Mouse (Mus musculus) embryonic facial prominence, embryonic 11.5 days (tissue): ENCODE data around the gene Cass4. TPM values are rescaled to one million over a fixed set of nuclear protein-coding genes. Genes with fewer than 3 reads are reported as not detected.

Experiments
- ATAC-seq: fragments of 200-750 bp; cut with Nextera tagmentation; replicated peaks from 2 replicates; pipeline ENCODE4 v1.8.0; 2017; ENCODE audit warnings: low read depth; ENCODE audit not compliant: insufficient number of reproducible peaks, low FRiP score, low TSS enrichment
- DNase-seq: peaks from one replicate; pipeline ENCODE4 v3.0.0-alpha.2; 2015; ENCODE audit warnings: low spot score
- H3K27ac ChIP-seq: fragments of 300-500 bp; sonication (generic); replicated peaks from 2 replicates; pipeline ENCODE4 v1.5.1; 2014; ENCODE audit warnings: mild to moderate bottlenecking, low read depth, low read length, control low read depth
- H3K27me3 ChIP-seq: fragments of 300-500 bp; sonication (generic); 2 replicates; pipeline ENCODE4 v1.6.1; 2014; ENCODE audit warnings: mild to moderate bottlenecking, low read length, moderate library complexity, mixed read lengths; ENCODE audit not compliant: control insufficient read depth, insufficient read depth
- H3K36me3 ChIP-seq: fragments of 300-500 bp; sonication (generic); replicated peaks from 2 replicates; pipeline ENCODE4 v1.6.1; 2014; ENCODE audit warnings: low read depth, mild to moderate bottlenecking, low read length, moderate library complexity, mixed read lengths; ENCODE audit not compliant: control insufficient read depth, insufficient read depth
- H3K4me1 ChIP-seq: fragments of 300-500 bp; sonication (generic); 2 replicates; pipeline ENCODE4 v1.6.1; 2014; ENCODE audit warnings: low read length, mixed read lengths; ENCODE audit not compliant: control insufficient read depth, insufficient read depth
- H3K4me2 ChIP-seq: fragments of 300-500 bp; sonication (generic); 2 replicates; pipeline ENCODE4 v1.6.1; 2014; ENCODE audit warnings: low read depth, mild to moderate bottlenecking, control low read depth, low read length, moderate library complexity
- H3K4me3 ChIP-seq: fragments of 300-500 bp; sonication (generic); 2 replicates; pipeline ENCODE4 v1.5.1; 2014; ENCODE audit warnings: low read depth, low read length, control low read depth
- H3K9ac ChIP-seq: fragments of 300-500 bp; sonication (generic); replicated peaks from 2 replicates; pipeline ENCODE4 v1.6.1; 2014; ENCODE audit warnings: mild to moderate bottlenecking, control low read depth, low read length
- H3K9me3 ChIP-seq: fragments of 300-500 bp; sonication (generic); replicated peaks from 2 replicates; pipeline ENCODE4 v1.6.1; 2016; ENCODE audit warnings: mild to moderate bottlenecking, low read length, inconsistent platforms, mixed read lengths; ENCODE audit not compliant: control insufficient read depth
- WGBS: fragments of 180-500 bp; shearing (Covaris S2); extraction: QIAGEN DNeasy Blood & Tissue Kit; methylation state at CpG from one replicate; pipeline ENCODE4 v1.1.7; 2014; 5-methylcytosine and 5-hydroxymethylcytosine counted together
- polyA plus RNA-seq: library from polyadenylated mRNA; unstranded; fragments of >200 nt; fragmentation: Nextera tagmentation; extraction: Ambion mirVana; gene quantifications from 2 replicates; pipeline ENCODE4 v1.2.1, GENCODE M21; 2014

Cass4 gene
- polyA plus RNA-seq, 1 experiment from 2014 or later: 0.34 TPM

DNA sequence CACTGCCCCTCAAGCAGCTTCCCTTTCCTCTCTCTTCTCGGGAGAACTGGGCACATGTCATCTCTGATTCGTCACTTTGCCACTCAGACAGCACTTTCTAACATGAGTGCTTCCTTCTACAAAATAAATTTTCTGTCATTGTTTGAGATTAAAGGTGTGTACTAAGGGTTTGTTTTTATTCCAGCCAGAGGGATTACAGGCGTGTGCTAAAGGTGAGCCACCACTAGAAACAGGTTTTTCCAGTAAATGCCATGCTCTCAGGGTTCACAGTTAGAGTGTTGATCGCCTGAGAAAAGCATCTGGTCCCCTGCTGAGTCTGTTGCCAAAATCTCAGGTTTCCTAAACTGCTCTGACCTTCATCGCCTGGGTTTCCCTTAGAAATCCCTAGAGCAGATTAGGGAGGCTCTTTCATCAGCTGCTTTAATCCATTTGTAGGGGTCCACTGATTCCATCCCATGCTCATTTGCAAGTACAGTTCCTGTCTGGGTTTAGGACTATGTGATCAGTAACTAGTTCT lies 16.5 kb upstream of the Cass4 start:
- no peak overlapping the region for H3K4me2 ChIP-seq
- no peak for ATAC-seq

DNA sequence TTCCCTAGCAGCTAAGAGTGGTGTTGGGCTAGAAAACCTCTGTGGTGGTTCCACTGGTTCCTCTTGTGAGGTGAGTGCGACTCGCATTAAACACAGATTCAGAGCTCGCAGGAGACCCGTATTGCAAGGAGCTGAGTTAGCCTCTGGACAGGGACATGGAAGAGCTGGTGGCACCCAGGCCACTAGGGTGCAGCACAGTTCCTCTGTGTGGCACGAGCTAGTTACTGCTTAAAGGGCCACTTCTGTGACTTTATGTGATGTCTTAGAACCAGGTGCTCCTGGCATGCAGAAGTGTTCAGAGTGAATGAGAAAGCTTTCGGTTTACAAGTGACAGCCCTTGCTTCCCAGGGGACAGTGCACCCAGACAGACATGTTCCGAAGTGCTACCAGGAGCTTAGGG lies 15.3 kb upstream of the Cass4 start:
- DNase-seq: peak; percentile 41
- Histone ChIP-seq H3K4me3 (no peak overlapping the region), H3K36me3 (peaks cover 22% of the 10 kb centered on the region), H3K4me2 (no peak overlapping the region), H3K27ac (no peak overlapping the region), H3K27me3 (no peaks in the 10 kb centered on the region), H3K9ac (no peak overlapping the region), H3K4me1 (no peaks in the 10 kb centered on the region), H3K9me3 (no peaks in the 10 kb centered on the region)
- ATAC-seq: no peak
- WGBS: 75% methylated on average over 7 of the region's 7 CpGs

More for the DNA sequence above, 16.5 kb upstream of the Cass4 start:
- DNase-seq: no peak
- no peak overlapping the region for H3K9ac ChIP-seq
- 52% methylated on average over 5 of the region's 5 CpGs for WGBS
- H3K36me3 ChIP-seq: peaks cover 23% of the 10 kb centered on the region
- no peaks in the 10 kb centered on the region for H3K9me3 ChIP-seq
- H3K4me3 ChIP-seq: no peak overlapping the region
- no peaks in the 10 kb centered on the region for H3K4me1 ChIP-seq
- H3K27me3 ChIP-seq: no peaks in the 10 kb centered on the region
- H3K27ac ChIP-seq: no peak overlapping the region

DNA sequence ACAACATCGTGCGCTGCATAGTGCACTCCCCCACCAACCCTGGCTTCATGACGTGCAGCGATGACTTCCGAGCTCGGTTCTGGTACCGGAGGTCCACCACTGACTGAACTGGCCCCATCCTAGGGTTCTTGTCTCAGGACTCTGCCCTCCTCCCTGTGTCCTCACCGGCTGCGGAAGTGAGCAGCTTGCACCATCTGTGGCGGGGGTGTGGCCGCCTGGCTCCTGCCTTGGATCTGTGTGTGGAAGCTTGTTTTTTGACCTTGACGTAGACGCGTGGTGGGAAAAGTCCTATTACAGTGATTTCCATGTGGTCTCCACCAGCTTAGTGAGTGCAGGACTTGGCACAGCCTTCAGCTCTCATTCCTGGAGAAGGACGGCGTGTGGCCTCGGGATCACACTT lies 13.1 kb upstream of the Cass4 start:
- Histone ChIP-seq H3K27ac (no peak overlapping the region), H3K36me3 (peaks cover 19% of the 10 kb centered on the region), H3K4me3 (no peak overlapping the region), H3K4me2 (no peak overlapping the region), H3K4me1 (no peaks in the 10 kb centered on the region), H3K9ac (no peak overlapping the region), H3K27me3 (no peaks in the 10 kb centered on the region), H3K9me3 (no peaks in the 10 kb centered on the region)
- DNase-seq: no peak
- ATAC-seq: no peak
- WGBS: 93% methylated on average over 17 of the region's 17 CpGs

DNA sequence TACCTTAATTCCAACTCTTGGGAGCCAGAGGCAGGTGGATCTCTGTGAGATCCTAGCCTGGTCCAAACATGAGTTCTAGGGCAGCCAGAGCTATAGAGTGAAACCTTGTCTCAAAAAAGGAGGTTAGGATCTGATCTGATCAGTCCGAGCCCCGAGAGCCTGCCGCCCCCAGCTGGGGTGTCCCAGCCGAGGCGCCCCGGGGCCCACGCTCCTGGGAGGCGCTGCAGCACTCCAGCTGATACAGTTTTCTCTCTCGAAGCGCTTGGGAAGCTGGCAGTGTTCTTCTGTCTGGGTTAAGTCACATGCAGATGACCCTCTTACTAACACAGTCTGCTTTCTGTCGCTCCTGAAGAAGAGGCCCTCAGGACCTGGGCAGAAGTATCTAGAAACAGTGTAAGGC lies 12.3 kb upstream of the Cass4 start:
- Histone ChIP-seq H3K4me1 (no peaks in the 10 kb centered on the region), H3K4me3 (no peak overlapping the region), H3K4me2 (no peak overlapping the region), H3K27ac (no peak overlapping the region), H3K9me3 (no peaks in the 10 kb centered on the region), H3K27me3 (no peaks in the 10 kb centered on the region), H3K9ac (no peak overlapping the region), H3K36me3 (peaks cover 17% of the 10 kb centered on the region)
- DNase-seq (no peak), ATAC-seq (no peak)
- WGBS: 94% methylated on average over 11 of the region's 11 CpGs

DNA sequence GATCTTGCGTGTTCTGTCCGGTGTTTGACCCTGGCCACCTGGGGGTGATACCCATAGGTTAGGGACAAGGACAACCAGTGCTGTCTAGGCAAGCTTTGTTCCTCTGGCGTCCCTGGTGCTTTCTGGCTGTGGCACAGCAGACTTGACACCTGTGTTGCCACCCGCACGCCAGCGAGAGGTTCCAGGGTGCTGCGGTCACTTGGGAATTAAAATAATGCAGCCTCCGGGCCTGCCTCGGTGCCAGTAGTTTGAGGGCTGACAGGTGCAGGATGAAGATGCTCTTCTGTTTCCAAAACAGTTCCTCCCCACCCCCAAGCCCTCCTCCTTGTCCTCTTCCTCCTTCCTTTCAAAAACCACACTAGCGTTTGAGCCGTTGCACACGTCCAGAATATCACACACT lies 11.7 kb upstream of the Cass4 start:
- peaks cover 14% of the 10 kb centered on the region for H3K36me3 ChIP-seq
- no peak overlapping the region for H3K4me3 ChIP-seq
- no peaks in the 10 kb centered on the region for H3K9me3 ChIP-seq
- ATAC-seq (no peak), DNase-seq (no peak)
- no peaks in the 10 kb centered on the region for H3K27me3 ChIP-seq
- H3K27ac ChIP-seq: no peak overlapping the region
- H3K4me2 ChIP-seq: no peak overlapping the region
- 85% methylated on average over 12 of the region's 12 CpGs for WGBS
- no peak overlapping the region for H3K9ac ChIP-seq
- no peaks in the 10 kb centered on the region for H3K4me1 ChIP-seq

DNA sequence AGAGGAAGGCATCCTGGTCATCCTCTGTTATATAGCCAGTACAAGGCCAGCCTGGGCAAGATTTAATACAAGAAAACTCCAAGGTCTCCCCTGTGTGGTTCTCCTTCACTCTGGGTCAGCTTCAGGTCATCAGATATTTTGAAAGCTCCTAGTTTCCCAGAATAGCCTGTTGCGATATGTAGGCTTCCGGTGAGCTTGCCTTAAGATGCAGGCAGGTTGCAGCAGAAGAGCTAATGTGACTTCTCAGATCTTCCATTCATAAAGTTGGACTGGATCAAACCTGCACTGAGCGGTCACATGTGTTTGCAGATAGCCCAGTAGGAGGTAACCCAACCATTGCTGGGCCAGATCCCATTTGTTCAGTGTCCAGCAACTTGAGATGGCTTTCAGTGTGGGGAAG lies 8.9 kb upstream of the Cass4 start:
- no peak overlapping the region for H3K4me2 ChIP-seq
- no peaks in the 10 kb centered on the region for H3K4me1 ChIP-seq
- DNase-seq: no peak
- H3K9me3 ChIP-seq: no peaks in the 10 kb centered on the region
- no peaks in the 10 kb centered on the region for H3K27me3 ChIP-seq
- peaks cover 11% of the 10 kb centered on the region for H3K36me3 ChIP-seq
- no peak overlapping the region for H3K27ac ChIP-seq
- ATAC-seq: no peak
- no peak overlapping the region for H3K9ac ChIP-seq
- H3K4me3 ChIP-seq: no peak overlapping the region
- 97% methylated on average over 3 of the region's 3 CpGs for WGBS

DNA sequence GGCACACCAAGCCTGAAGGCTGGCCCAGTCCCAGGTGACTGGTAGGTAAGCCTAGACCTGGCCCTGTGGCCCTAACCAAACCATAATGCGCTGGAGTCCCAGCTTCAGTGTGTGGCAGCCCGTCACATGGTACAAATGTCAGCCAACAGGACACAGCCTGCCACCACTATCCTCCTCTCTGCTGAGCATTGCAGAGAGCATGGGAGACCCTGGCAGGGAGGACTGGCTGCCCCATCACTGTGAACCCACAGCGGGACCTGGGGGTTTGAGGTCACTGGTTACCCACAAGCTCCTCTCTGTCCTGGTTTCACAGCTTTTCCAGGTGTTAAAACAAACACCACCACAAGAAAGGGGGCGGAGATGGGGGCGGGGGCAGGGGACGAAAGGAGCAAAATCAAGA lies 3.3 kb upstream of the Cass4 start:
- 47% methylated on average over 6 of the region's 6 CpGs for WGBS
- DNase-seq (no peak), ATAC-seq (no peak)
- H3K9me3 ChIP-seq: no peaks in the 10 kb centered on the region
- no peaks in the 10 kb centered on the region for H3K27me3 ChIP-seq
- H3K4me3 ChIP-seq: no peak overlapping the region
- no peaks in the 10 kb centered on the region for H3K4me1 ChIP-seq
- no peak overlapping the region for H3K27ac ChIP-seq
- no peak overlapping the region for H3K4me2 ChIP-seq
- H3K9ac ChIP-seq: no peak overlapping the region
- no peaks in the 10 kb centered on the region for H3K36me3 ChIP-seq

DNA sequence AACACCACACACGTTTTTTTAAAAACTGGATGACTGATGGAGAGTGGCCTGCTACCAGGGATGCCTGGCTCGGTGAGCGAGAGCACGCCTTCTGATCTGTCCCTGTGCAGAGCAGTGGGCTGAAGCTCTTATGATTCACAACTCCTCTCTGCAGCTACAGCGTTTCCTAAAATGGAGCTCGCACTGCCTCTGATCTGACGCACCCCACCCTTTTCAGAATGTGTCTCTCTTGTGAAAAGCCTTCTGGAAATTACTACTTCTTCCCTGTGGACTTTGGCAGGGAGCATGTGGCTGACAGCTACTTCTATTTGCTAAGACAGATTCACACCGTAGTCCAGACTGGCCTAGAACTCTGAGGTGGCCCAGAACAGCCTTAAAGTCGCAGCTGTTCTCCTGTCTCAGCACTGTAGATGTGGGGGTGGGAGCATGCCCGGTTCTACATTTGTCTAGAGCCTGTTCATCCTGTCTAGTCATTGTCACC lies 1.5 kb upstream of the Cass4 start:
- no peak overlapping the region for H3K4me3 ChIP-seq
- H3K9ac ChIP-seq: no peak overlapping the region
- DNase-seq: no peak
- H3K27ac ChIP-seq: no peak overlapping the region
- no peaks in the 10 kb centered on the region for H3K36me3 ChIP-seq
- no peak for ATAC-seq
- WGBS: 78% methylated on average over 10 of the region's 10 CpGs
- H3K27me3 ChIP-seq: no peaks in the 10 kb centered on the region
- H3K4me1 ChIP-seq: no peaks in the 10 kb centered on the region
- no peaks in the 10 kb centered on the region for H3K9me3 ChIP-seq
- H3K4me2 ChIP-seq: no peak overlapping the region
